Mouse (Mus musculus) spleen, adult 2 months (tissue): ENCODE measurements around the gene Hnrnpll. TPM values are rescaled to one million over a fixed set of nuclear protein-coding genes. Genes with fewer than 3 reads are reported as not detected.

Experiments used
- DNase-seq, 2 experiments: peaks; one replicate each; pipeline versions ENCODE4 v3.0.0 to v3.0.0-alpha.2; 2012 to 2021; ENCODE audit warnings: low spot score in 2 of 2, low read depth in 1 of 2
- H3K27ac ChIP-seq: fragments of 200-500 bp; 2 replicates; pipeline ENCODE4 v1.5.1; 2012; ENCODE audit warnings: low read length, inconsistent platforms; ENCODE audit not compliant: insufficient read depth
- H3K27me3 ChIP-seq: fragments of 200-500 bp; 2 replicates; pipeline ENCODE4 v1.6.1; 2012; ENCODE audit warnings: mild to moderate bottlenecking, moderate library complexity, low read length, inconsistent platforms; ENCODE audit not compliant: control insufficient read depth, insufficient read depth
- H3K36me3 ChIP-seq: fragments of 200-500 bp; 2 replicates; pipeline ENCODE4 v1.6.1; 2012; ENCODE audit warnings: mild to moderate bottlenecking, low read length, inconsistent platforms; ENCODE audit not compliant: control insufficient read depth, insufficient read depth
- H3K4me1 ChIP-seq: fragments of 200-500 bp; 2 replicates; pipeline ENCODE4 v1.6.1; 2011; ENCODE audit warnings: inconsistent platforms; ENCODE audit not compliant: control insufficient read depth, insufficient read depth, insufficient read length
- H3K4me3 ChIP-seq: fragments of 200-500 bp; 2 replicates; pipeline ENCODE4 v1.5.1; 2011; ENCODE audit warnings: mild to moderate bottlenecking, inconsistent platforms; ENCODE audit not compliant: insufficient read depth, insufficient read length; ENCODE audit errors: extremely low read depth
- CTCF ChIP-seq: fragments of 200-500 bp; IDR thresholded peaks from 2 replicates; pipeline ENCODE4 v1.5.1; 2011; ENCODE audit warnings: mild to moderate bottlenecking, inconsistent platforms; ENCODE audit not compliant: insufficient read depth, insufficient read length, insufficient replicate concordance; ENCODE audit errors: extremely low read depth
- POLR2A ChIP-seq: fragments of 200-500 bp; IDR thresholded peaks from 2 replicates; pipeline ENCODE4 v1.6.1; 2011; ENCODE audit warnings: low read depth, low read length, inconsistent platforms
- WGBS: fragments of 180-500 bp; shearing (Covaris S2); methylation state at CpG from one replicate; pipeline ENCODE4 v1.1.7; 2018; 5-methylcytosine and 5-hydroxymethylcytosine counted together
- polyA plus RNA-seq: library from polyadenylated mRNA; depleted of rRNA; stranded (reverse); fragments of >200 nt; gene quantifications from 2 replicates; pipeline ENCODE4 v1.2.3, GENCODE M21; 2012

Hnrnpll gene
- polyA plus RNA-seq, 1 experiment, result 5.7 TPM

DNA sequence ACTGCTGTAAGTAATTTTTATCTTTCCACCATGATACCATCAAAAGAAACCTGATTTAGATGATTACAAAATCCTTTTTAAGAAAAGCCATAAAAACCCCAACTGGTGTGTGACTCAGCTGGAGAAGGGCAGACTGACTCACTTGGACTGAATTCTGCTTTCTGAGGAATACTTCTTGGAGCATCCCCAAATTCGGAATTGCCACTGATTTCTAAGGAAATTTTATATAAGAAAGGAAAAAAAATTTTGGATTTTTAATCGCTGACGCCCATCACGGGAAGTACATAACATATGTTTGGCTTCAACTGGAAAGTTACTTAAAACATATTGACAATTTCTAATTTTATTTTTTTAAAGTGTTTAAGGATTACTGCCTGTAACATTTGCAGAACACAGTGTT is 16.6 kb upstream of the Hnrnpll start:
- no peak for DNase-seq
- no peaks in the 10 kb centered on the region for H3K27me3 ChIP-seq
- no peak overlapping the region for H3K4me3 ChIP-seq
- H3K27ac ChIP-seq, result no peak overlapping the region
- TF ChIP-seq POLR2A, result no peak
- TF ChIP-seq CTCF, result no peak
- no peaks in the 10 kb centered on the region for H3K4me1 ChIP-seq
- no peaks in the 10 kb centered on the region for H3K36me3 ChIP-seq
- WGBS, result 92% methylated on average over 4 of the region's 4 CpGs

DNA sequence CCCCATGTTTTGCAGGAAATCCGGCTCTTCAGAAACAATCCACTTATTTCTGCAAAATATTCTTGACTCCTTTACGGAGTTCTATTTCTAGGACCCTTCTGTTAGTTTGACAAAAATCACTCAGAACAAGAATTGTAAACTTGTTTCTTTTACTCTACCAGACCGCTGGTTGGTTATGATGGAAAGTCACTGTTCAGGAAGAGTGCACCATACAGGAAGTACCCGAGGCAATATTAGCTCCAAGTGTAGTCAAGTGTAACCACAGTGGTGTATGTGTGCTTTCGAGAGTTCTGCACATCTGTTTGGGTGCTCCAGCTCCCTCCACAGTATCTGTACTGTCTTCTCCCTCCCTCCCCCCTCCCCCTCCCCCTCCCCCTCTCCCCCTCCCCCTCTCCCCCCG is 5.1 kb upstream of the Hnrnpll start:
- no peak overlapping the region for H3K27ac ChIP-seq
- H3K4me1 ChIP-seq, result no peaks in the 10 kb centered on the region
- no peak for TF ChIP-seq CTCF
- no peak for TF ChIP-seq POLR2A
- H3K36me3 ChIP-seq, result no peaks in the 10 kb centered on the region
- peaks cover 10% of the 10 kb centered on the region; the same call in 1 of the 2 replicates for H3K27me3 ChIP-seq
- 22% methylated on average over 5 of the region's 6 CpGs for WGBS
- H3K4me3 ChIP-seq, result no peak overlapping the region
- peak in 1 of 2 experiments; percentile 38 for DNase-seq

GRCm38 (mm10) chr17:80063840-80064495 is 1.8 kb upstream of the Hnrnpll start:
- DNase-seq, result no peak
- TF ChIP-seq POLR2A, result no peak
- no peak for TF ChIP-seq CTCF
- no peak overlapping the region for H3K27ac ChIP-seq
- H3K36me3 ChIP-seq, result no peaks in the 10 kb centered on the region
- no peaks in the 10 kb centered on the region for H3K4me1 ChIP-seq
- no peak overlapping the region for H3K4me3 ChIP-seq
- peaks cover 17% of the 10 kb centered on the region for H3K27me3 ChIP-seq
- WGBS, result 80% methylated on average over 8 of the region's 8 CpGs

GRCm38 (mm10) chr17:80063386-80063785 is 1.3 kb upstream of the Hnrnpll start:
- no peak for DNase-seq
- Histone ChIP-seq H3K36me3 (no peaks in the 10 kb centered on the region), H3K27me3 (peaks cover 15% of the 10 kb centered on the region), H3K27ac (no peak overlapping the region), H3K4me3 (no peak overlapping the region), H3K4me1 (no peaks in the 10 kb centered on the region)
- WGBS, result 75% methylated on average over 10 of the region's 10 CpGs
- TF ChIP-seq CTCF (no peak), POLR2A (no peak)

DNA sequence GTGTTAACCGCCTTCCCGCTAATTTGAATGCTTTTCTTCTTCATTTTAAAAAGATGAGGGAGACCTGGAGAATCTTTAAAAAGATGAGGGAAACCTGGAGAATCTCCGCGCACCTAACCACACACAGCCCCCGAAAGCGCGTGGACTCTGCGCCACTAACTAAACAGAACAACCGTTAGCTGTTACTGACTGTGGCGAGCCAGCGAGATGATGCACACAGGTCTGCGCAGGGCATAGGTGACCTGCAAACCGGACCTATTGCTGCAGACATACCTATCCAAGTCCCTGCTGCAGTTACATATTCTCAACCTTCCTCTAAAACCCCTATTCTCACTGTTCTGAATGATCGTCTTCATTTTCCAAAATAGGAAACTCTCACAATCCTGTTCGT is 481 bp upstream of the Hnrnpll start:
- peaks cover 12% of the 10 kb centered on the region for H3K27me3 ChIP-seq
- no peaks in the 10 kb centered on the region for H3K36me3 ChIP-seq
- peak overlapping the region; percentile 58 for H3K27ac ChIP-seq
- TF ChIP-seq CTCF (no peak), POLR2A (no peak)
- H3K4me1 ChIP-seq, result no peaks in the 10 kb centered on the region
- WGBS, result under 1% methylated on average over 15 of the region's 15 CpGs
- no peak for DNase-seq
- H3K4me3 ChIP-seq, result peak overlapping the region; percentile 95

- H3K27me3 ChIP-seq, result peaks cover 12% of the 10 kb centered on the region
- TF ChIP-seq POLR2A (no peak), CTCF (no peak)
- H3K36me3 ChIP-seq, result no peaks in the 10 kb centered on the region
- peak in 1 of 2 experiments; percentile 15 for DNase-seq
- WGBS, result under 1% methylated on average over 78 of the region's 83 CpGs
- H3K4me1 ChIP-seq, result no peaks in the 10 kb centered on the region
- H3K27ac ChIP-seq, result peak overlapping the region; percentile 96
- H3K4me3 ChIP-seq, result peak overlapping the region; percentile 95
Observed at GRCm38 (mm10) chr17:80060828-80061782, 1.0 kb downstream of the Hnrnpll start.
